Mouse (Mus musculus) v-Abl transformed pro-B cells (cell line): ENCODE data around the gene BC051019.

Experiments
- in situ Hi-C, 2 experiments: fragments of 400-800 bp; cut with MboI; formaldehyde crosslinking; loops; one replicate each; pipeline ENCODE4 v1.15.1; 2025; ENCODE audit not compliant: unreplicated experiment in 2 of 2

The BC051019 gene

GRCm38 (mm10) chr7:109669426-109670170, 54.1 kb downstream of the BC051019 start:
- in situ Hi-C loops, result no loop called here

GRCm38 (mm10) chr7:109666664-109667063, 57.0 kb downstream of the BC051019 start:
- in situ Hi-C loops, result no loop called here

GRCm38 (mm10) chr7:109662626-109663025, 61.0 kb downstream of the BC051019 start:
- in situ Hi-C loops, result no loop called here
